Mouse (Mus musculus): ENCODE results near the gene Stk11. TPM values are rescaled to one million over a fixed set of nuclear protein-coding genes. Genes with fewer than 3 reads are reported as not detected.
A peak's percentile ranks its signal among the peaks of the same experiment; 100 is the strongest.

Stk11 gene
- total RNA-seq, 2 experiments from 2014 or later, result 81.1 to 172 TPM

GRCm38 (mm10) chr10:80168038-80168661, 52.5 kb downstream of the Stk11 start:
- peak; percentile 32 for ATAC-seq (replicated peaks; ENCODE audit: poor library complexity)

- no peak for ATAC-seq (replicated peaks; ENCODE audit: poor library complexity)
These were observed 53.5 kb downstream of the Stk11 start for GRCm38 (mm10) chr10:80169070-80169469.

- no peak for ATAC-seq (replicated peaks; ENCODE audit: poor library complexity)
These were observed 54.0 kb downstream of the Stk11 start for GRCm38 (mm10) chr10:80169651-80170050.

GRCm38 (mm10) chr10:80170052-80170451, 54.4 kb downstream of the Stk11 start:
- ATAC-seq (replicated peaks; ENCODE audit: poor library complexity), result no peak

GRCm38 (mm10) chr10:80170601-80171021, 55.0 kb downstream of the Stk11 start:
- no peak for ATAC-seq (replicated peaks; ENCODE audit: poor library complexity)

GRCm38 (mm10) chr10:80171252-80171651, 55.6 kb downstream of the Stk11 start:
- ATAC-seq (replicated peaks; ENCODE audit: poor library complexity), result no peak

- ATAC-seq (replicated peaks; ENCODE audit: poor library complexity), result no peak
These were observed 56.3 kb downstream of the Stk11 start for GRCm38 (mm10) chr10:80171760-80172526.

GRCm38 (mm10) chr10:80172527-80173292, 57.1 kb downstream of the Stk11 start, which contains the start of gene 1600002K03Rik:
Gene 1600002K03Rik (plus strand): TSS chr10:80172944.
- ATAC-seq (replicated peaks; ENCODE audit: poor library complexity), result peak; percentile 80

- no peak for ATAC-seq (replicated peaks; ENCODE audit: poor library complexity)
These were observed 57.8 kb downstream of the Stk11 start for GRCm38 (mm10) chr10:80173358-80173757.

- ATAC-seq (replicated peaks; ENCODE audit: poor library complexity), result no peak
These were observed 58.5 kb downstream of the Stk11 start for GRCm38 (mm10) chr10:80173955-80174640.

- peak; percentile 58 for ATAC-seq (replicated peaks; ENCODE audit: poor library complexity)
These were observed 59.1 kb downstream of the Stk11 start for GRCm38 (mm10) chr10:80174705-80175104.

- peak; percentile 32 for ATAC-seq (replicated peaks; ENCODE audit: poor library complexity)
These were observed 60.1 kb downstream of the Stk11 start for GRCm38 (mm10) chr10:80175536-80176269.

GRCm38 (mm10) chr10:80176270-80176834, 60.7 kb downstream of the Stk11 start:
- ATAC-seq (replicated peaks; ENCODE audit: poor library complexity), result no peak

- ATAC-seq (replicated peaks; ENCODE audit: poor library complexity), result no peak
These were observed 62.1 kb downstream of the Stk11 start for GRCm38 (mm10) chr10:80177441-80178279.

- no peak for ATAC-seq (replicated peaks; ENCODE audit: poor library complexity)
These were observed 63.8 kb downstream of the Stk11 start, which contains the start of gene Efna2 for GRCm38 (mm10) chr10:80179068-80180051. Gene Efna2 (plus strand): TSS chr10:80179482.
